Mouse (Mus musculus) midbrain, embryonic 14.5 days (tissue): ENCODE measurements around the gene Pspn. TPM values are rescaled to one million over a fixed set of nuclear protein-coding genes. Genes with fewer than 3 reads are reported as not detected.

Source experiments
- ATAC-seq: fragments of 200-750 bp; cut with Nextera tagmentation; 2 replicates; pipeline ENCODE4 v1.8.0; 2017; ENCODE audit warnings: moderate number of reproducible peaks, moderate library complexity; ENCODE audit not compliant: low FRiP score, low TSS enrichment
- DNase-seq: peaks from one replicate; pipeline ENCODE4 v3.0.0-alpha.2; 2015
- H3K27ac ChIP-seq: fragments of 300-500 bp; sonication (generic); replicated peaks from 2 replicates; pipeline ENCODE4 v1.5.1; 2014; ENCODE audit warnings: mild to moderate bottlenecking, low read depth, low read length, moderate library complexity
- H3K27me3 ChIP-seq: fragments of 300-500 bp; sonication (generic); 2 replicates; pipeline ENCODE4 v1.6.1; 2014; ENCODE audit warnings: low read length, control low read depth, mixed read lengths; ENCODE audit not compliant: control insufficient read depth, insufficient read depth
- H3K36me3 ChIP-seq: fragments of 300-500 bp; sonication (generic); 2 replicates; pipeline ENCODE4 v1.6.1; 2014; ENCODE audit warnings: low read length, control low read depth; ENCODE audit not compliant: control insufficient read depth, insufficient read depth
- H3K4me1 ChIP-seq: fragments of 300-500 bp; sonication (generic); 2 replicates; pipeline ENCODE4 v1.6.1; 2014; ENCODE audit warnings: mild to moderate bottlenecking, antibody characterized with exemption, low read length, control low read depth; ENCODE audit not compliant: control insufficient read depth, insufficient read depth
- H3K4me2 ChIP-seq: fragments of 300-500 bp; sonication (generic); 2 replicates; pipeline ENCODE4 v1.6.1; 2014; ENCODE audit warnings: mild to moderate bottlenecking, low read length, moderate library complexity
- H3K4me3 ChIP-seq: fragments of 300-500 bp; sonication (generic); replicated peaks from 2 replicates; pipeline ENCODE4 v1.5.1; 2014; ENCODE audit warnings: low read depth, low read length
- H3K9ac ChIP-seq: fragments of 300-500 bp; sonication (generic); replicated peaks from 2 replicates; pipeline ENCODE4 v1.6.1; 2014; ENCODE audit warnings: mild to moderate bottlenecking, low read length, moderate library complexity
- H3K9me3 ChIP-seq: fragments of 300-500 bp; sonication (generic); 2 replicates; pipeline ENCODE4 v1.6.1; 2016; ENCODE audit warnings: low read length, control low read depth, mixed read lengths; ENCODE audit not compliant: control insufficient read depth
- WGBS: fragments of 180-500 bp; shearing (Covaris S2); extraction: QIAGEN DNeasy Blood & Tissue Kit; methylation state at CpG from one replicate; pipeline ENCODE4 v1.1.7; 2014; 5-methylcytosine and 5-hydroxymethylcytosine counted together
- polyA plus RNA-seq: library from polyadenylated mRNA; unstranded; fragments of >200 nt; fragmentation: Nextera tagmentation; extraction: Ambion mirVana; gene quantifications from 2 replicates; pipeline ENCODE4 v1.2.1, GENCODE M21; 2014

The Pspn gene
- polyA plus RNA-seq, 1 experiment from 2014 or later = not detected

DNA sequence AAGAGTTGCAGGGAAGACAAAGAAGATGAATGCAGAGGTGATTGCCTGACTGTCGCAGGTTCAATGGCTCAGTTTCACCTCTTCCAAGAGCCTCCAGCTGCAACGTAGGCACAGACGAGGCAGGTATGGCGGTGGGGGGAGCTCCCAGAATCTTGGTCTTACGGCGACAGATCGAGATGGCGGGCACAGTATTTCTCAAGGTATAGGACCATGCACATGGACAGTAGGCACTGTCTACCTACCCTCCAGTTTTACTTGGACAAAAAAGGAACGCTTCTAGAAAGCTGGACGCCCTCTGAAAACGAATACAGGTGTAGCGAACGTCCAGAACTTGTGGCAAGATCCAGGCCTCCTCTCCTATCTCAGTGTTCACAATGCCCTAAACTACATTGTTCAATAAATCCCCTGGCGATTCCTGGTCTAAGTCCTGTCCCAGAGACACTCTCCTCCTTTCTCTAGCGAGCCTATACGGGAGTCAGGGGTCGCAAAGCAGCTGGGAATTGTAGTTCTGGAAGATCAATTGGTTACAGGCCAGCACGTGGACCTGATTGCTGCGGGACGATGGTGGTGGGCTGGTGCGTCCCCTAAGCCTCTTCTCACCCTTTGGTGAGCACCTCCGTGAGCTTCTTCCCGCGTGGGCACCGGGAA, 10.2 kb downstream of the Pspn start:
- peak; percentile 93 for ATAC-seq

DNA sequence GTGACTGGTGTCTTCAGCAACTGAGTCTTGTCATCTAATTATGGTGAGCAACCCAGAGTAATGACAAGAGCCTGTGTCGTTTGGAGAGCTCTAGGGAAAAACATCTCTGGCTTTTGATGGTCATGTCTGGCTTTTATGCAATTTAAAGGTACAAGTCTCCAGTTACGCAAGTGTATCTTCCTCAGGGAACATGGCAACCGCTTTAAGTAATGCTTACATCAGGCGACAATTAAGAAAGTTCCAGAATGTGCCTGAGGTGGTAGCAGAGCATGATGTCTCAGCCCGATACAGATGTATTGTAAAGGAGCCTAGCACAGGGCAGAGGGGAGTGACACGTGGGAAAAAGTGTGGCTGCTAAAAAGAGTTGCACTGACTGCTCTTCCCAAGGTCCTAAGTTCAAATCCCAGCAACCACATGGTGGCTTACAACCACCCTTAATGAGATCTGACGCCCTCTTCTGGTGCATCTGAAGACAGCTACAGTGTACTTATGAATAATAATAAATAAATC, 10.8 kb downstream of the Pspn start:
- no peak for DNase-seq
- H3K4me1 ChIP-seq = peaks cover 11% of the 10 kb centered on the region
- ATAC-seq = no peak
- H3K27ac ChIP-seq = peak overlapping the region; percentile 82
- H3K9me3 ChIP-seq = no peaks in the 10 kb centered on the region
- peak overlapping the region; percentile 70 for H3K4me2 ChIP-seq
- H3K27me3 ChIP-seq = no peaks in the 10 kb centered on the region
- peaks cover 18% of the 10 kb centered on the region for H3K36me3 ChIP-seq
- H3K4me3 ChIP-seq = peak overlapping the region; percentile 87
- WGBS = 73% methylated on average over 7 of the region's 7 CpGs
- H3K9ac ChIP-seq = peak overlapping the region; percentile 84; the same call in 1 of the 2 replicates

More for the DNA sequence above, 10.2 kb downstream of the Pspn start:
- peak overlapping the region; percentile 87 for H3K4me3 ChIP-seq
- H3K4me2 ChIP-seq = peak overlapping the region; percentile 70
- H3K27me3 ChIP-seq = no peaks in the 10 kb centered on the region
- peak; percentile 93 for DNase-seq
- H3K4me1 ChIP-seq = peaks cover 11% of the 10 kb centered on the region
- H3K36me3 ChIP-seq = peaks cover 24% of the 10 kb centered on the region
- WGBS = 3% methylated on average over 25 of the region's 25 CpGs
- peak overlapping the region; percentile 84 for H3K9ac ChIP-seq
- peak overlapping the region; percentile 82 for H3K27ac ChIP-seq
- no peaks in the 10 kb centered on the region for H3K9me3 ChIP-seq

DNA sequence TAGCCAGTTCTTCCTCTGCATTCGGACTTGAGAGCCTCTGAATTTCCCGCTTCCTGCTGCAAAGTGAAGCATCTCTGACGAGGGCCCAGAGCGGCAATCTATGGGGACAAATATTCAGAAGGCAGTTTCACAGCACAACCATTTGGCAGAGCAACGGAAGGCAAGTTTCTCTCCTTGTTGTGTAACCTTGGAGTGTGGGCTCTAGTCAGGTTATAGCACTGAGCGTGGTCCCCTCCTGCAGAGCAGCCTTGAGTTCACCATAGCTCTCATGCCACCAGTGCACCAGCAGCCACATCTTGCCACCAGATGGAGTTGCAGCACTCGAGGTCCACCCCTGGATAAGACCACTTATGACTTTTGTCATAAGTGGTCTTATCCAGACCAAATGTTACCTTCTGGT, 11.4 kb downstream of the Pspn start:
- Histone ChIP-seq H3K9ac (no peak overlapping the region), H3K27me3 (no peaks in the 10 kb centered on the region), H3K9me3 (no peaks in the 10 kb centered on the region), H3K4me2 (no peak overlapping the region), H3K4me3 (no peak overlapping the region), H3K27ac (no peak overlapping the region), H3K4me1 (peaks cover 11% of the 10 kb centered on the region), H3K36me3 (peaks cover 13% of the 10 kb centered on the region)
- no peak for DNase-seq
- WGBS = 90% methylated on average over 7 of the region's 7 CpGs
- no peak for ATAC-seq

DNA sequence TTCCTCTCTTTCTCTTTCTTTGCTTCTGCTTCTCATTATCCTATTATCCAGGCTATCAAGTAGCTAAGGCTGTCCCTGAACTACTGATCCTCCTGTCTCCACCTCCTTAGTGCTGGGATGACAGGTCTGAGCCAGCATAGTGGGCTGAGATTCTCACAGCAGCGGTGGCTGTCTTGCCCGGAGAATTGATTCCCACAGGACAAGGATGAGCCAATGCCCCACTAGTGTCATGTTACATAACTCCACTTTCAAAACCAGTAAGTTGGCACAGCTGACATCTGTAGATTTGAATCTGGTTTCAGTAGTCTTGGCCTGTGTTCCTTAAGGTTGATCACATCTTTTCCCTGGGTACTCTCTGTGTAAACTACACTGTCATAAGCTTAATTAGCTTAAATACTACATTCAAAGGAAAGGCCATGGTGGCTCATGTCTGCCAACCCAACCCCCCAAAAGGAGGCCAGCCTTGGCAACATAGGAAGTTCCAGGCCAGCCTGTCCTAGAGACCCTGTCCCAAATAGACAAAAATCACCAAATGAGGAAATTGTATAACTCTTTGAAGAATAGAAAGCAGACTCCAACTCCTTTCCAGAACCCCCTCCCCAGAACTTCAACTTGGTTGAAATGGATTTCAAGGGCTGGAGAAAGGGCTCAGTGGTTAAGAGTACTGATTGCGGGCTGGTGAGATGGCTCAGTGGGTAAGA, 13.6 kb downstream of the Pspn start:
- H3K27me3 ChIP-seq = no peaks in the 10 kb centered on the region
- H3K4me3 ChIP-seq = no peak overlapping the region
- WGBS = 87% methylated on average over 3 of the region's 3 CpGs
- H3K4me1 ChIP-seq = peaks cover 6% of the 10 kb centered on the region
- ATAC-seq (no peak), DNase-seq (no peak)
- H3K9ac ChIP-seq = no peak overlapping the region
- H3K9me3 ChIP-seq = no peaks in the 10 kb centered on the region
- no peak overlapping the region for H3K27ac ChIP-seq
- H3K36me3 ChIP-seq = no peaks in the 10 kb centered on the region
- no peak overlapping the region for H3K4me2 ChIP-seq

DNA sequence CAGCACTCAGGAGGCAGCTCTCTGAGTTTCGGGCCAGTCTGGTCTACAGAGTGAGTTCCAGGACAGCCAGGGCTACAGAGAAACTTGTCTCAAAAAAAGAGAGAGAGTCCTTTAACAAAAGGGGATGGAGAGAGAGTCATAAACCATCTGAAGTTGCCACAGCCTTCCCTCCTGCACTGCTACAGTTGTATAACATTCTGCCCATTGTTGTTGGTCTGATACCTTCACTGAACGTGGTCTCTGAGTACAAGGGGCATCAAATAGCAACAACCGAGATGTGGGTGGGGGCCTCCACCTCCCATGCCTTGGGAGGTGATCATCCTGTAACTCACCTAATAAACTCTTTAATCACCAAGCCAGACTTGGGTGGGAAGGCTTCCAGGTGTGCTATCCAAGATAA, 14.2 kb downstream of the Pspn start:
- H3K4me3 ChIP-seq = no peak overlapping the region

DNA sequence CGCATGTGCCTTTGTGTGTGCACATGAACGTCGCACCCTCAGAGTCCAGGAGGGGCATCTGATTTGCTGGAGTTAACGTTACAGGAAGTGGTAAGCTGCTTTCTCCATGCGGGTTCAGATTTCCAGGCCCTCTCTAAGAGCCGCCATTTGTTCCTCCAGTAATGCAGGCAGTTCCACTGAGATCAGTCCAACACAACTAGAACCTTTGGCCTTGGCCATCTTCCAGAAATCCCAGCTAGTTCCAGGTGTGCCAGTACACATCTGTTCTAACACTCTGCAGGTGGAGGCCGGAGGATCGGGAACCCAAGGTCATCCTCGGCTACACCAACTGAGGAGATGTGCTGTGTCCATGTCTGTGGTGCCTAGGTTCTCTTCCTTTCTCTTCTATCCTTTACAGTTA, 14.9 kb downstream of the Pspn start:
- ATAC-seq (no peak), DNase-seq (no peak)
- Histone ChIP-seq H3K36me3 (no peaks in the 10 kb centered on the region), H3K9me3 (no peaks in the 10 kb centered on the region), H3K27ac (no peak overlapping the region), H3K4me1 (no peaks in the 10 kb centered on the region), H3K4me2 (no peak overlapping the region), H3K4me3 (no peak overlapping the region), H3K27me3 (no peaks in the 10 kb centered on the region), H3K9ac (no peak overlapping the region)
- WGBS = 81% methylated on average over 9 of the region's 9 CpGs

More for the DNA sequence above, 14.2 kb downstream of the Pspn start:
- DNase-seq = no peak
- no peaks in the 10 kb centered on the region for H3K27me3 ChIP-seq
- no peak for ATAC-seq
- no peak overlapping the region for H3K4me2 ChIP-seq
- H3K27ac ChIP-seq = no peak overlapping the region
- peaks cover under 1% of the 10 kb centered on the region; the same call in 1 of the 2 replicates for H3K4me1 ChIP-seq
- no peaks in the 10 kb centered on the region for H3K36me3 ChIP-seq
- H3K9me3 ChIP-seq = no peaks in the 10 kb centered on the region
- no peak overlapping the region for H3K9ac ChIP-seq
- WGBS = 81% methylated on average over 3 of the region's 3 CpGs

DNA sequence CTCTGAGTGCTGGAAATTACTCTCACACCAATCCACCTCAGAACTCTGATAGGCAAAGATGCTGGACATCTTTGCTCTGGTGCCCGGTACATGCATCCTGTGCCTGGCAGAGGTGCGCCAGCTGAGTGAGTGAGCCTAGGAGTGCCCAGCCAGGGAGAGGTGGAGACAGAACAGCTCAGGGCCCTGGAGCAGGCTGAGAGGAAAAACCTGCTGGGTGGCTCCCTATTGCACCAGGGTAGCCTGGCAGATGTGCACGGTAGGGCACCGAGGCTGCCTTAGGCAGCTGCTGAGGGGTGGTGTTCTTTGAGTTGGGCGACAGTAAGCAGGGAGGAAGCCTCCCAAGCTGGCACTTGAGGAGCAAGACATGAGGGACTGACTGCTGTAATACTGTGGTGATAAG, 17.8 kb downstream of the Pspn start, which contains the start of gene Acer1:
Gene Acer1 (minus strand): TSS at position 114 of the 400 bp plus-strand sequence.
- no peak within 1 kb of the TSS for H3K4me3 ChIP-seq
- H3K36me3 ChIP-seq = no peaks in the 10 kb centered on the region
- ATAC-seq (no peak), DNase-seq (no peak)
- no peaks in the 10 kb centered on the region for H3K9me3 ChIP-seq
- H3K27ac ChIP-seq = no peak within 1 kb of the TSS
- H3K9ac ChIP-seq = no peak within 1 kb of the TSS
- no peaks in the 10 kb centered on the region for H3K27me3 ChIP-seq
- no peaks in the 10 kb centered on the region for H3K4me1 ChIP-seq
- H3K4me2 ChIP-seq = no peak within 1 kb of the TSS
- 77% methylated on average over 5 of the region's 5 CpGs for WGBS

DNA sequence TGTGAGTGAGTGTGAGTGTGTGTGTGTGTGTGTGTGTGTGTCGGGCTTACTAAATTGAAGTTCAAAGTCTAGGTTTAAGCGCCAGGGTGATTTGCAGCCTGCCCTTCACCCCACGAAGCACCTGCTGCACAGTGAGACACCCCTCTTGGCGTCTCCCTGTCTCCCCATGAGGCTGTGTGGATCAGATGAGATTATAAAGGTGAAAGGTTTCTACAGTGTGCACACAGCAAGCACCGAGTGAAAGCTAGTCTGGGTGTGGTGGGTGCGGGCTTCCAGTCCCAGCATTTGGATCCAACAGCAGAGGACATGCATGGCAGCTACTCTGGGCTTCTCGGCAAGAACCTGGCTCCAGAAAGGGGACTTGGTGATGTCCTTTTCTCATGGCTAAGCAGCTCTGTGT, 18.8 kb downstream of the Pspn start:
- no peaks in the 10 kb centered on the region for H3K9me3 ChIP-seq
- DNase-seq = no peak
- no peaks in the 10 kb centered on the region for H3K36me3 ChIP-seq
- no peaks in the 10 kb centered on the region for H3K27me3 ChIP-seq
- ATAC-seq = no peak
- no peaks in the 10 kb centered on the region for H3K4me1 ChIP-seq
- 82% methylated on average over 7 of the region's 7 CpGs for WGBS
- H3K4me3 ChIP-seq = no peak overlapping the region
- no peak overlapping the region for H3K27ac ChIP-seq
- H3K9ac ChIP-seq = no peak overlapping the region
- H3K4me2 ChIP-seq = no peak overlapping the region
